Mouse (Mus musculus) E14TG2a.4 (cell line): ENCODE measurements around the gene Tbc1d22a.

Source experiments
- CTCF ChIP-seq: conservative IDR thresholded peaks from 2 replicates; pipeline ENCODE4 v1.5.1; 2014; ENCODE audit warnings: low read length
- NANOG ChIP-seq: IDR thresholded peaks from 2 replicates; pipeline ENCODE4 v1.6.1; 2014; ENCODE audit warnings: borderline replicate concordance, low read length, mixed read lengths
- POU5F1 ChIP-seq: IDR thresholded peaks from 2 replicates; pipeline ENCODE4 v1.6.1; 2014; ENCODE audit warnings: low read length, borderline replicate concordance

DNA sequence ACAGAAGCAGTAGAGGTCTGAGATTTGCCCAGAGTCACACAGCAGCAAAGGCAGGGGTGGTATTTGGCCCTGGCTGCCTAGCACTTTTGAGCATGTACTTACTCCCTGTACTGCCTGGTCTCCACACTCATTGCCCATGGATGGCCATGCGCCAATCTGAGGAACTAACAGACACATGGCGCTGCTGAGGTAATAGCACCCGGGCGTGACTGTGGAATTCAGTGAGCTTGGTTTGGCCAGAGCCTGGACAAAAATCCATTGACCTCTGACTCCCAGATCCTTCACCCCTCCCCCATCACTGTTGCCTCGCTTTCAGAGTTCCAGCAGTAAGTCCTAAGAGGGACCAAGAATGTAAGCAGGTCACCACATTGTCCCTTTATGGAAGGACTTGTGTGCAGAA, 278.4 kb downstream of the Tbc1d22a start:
- TF ChIP-seq CTCF: no peak
- no peak for TF ChIP-seq POU5F1
- no peak for TF ChIP-seq NANOG
